Mouse (Mus musculus) lung, embryonic 14.5 days (tissue): Measurements from ENCODE around the gene Sbk2. TPM values are rescaled to one million over a fixed set of nuclear protein-coding genes. Genes with fewer than 3 reads are reported as not detected.

Experiments
- ATAC-seq: fragments of 200-750 bp; cut with Nextera tagmentation; 2 replicates; pipeline ENCODE4 v1.8.0; 2017; ENCODE audit warnings: mild to moderate bottlenecking, moderate TSS enrichment, moderate library complexity; ENCODE audit not compliant: insufficient read depth
- DNase-seq: peaks from one replicate; pipeline ENCODE4 v3.0.0-alpha.2; 2015
- H3K27ac ChIP-seq: fragments of 300-500 bp; sonication (generic); 2 replicates; pipeline ENCODE4 v1.5.1; 2014; ENCODE audit warnings: low read depth, mild to moderate bottlenecking, moderate library complexity
- H3K27me3 ChIP-seq: fragments of 300-500 bp; sonication (generic); 2 replicates; pipeline ENCODE4 v1.6.1; 2014; ENCODE audit warnings: low read length, control low read depth; ENCODE audit not compliant: insufficient read depth
- H3K36me3 ChIP-seq: fragments of 300-500 bp; sonication (generic); 2 replicates; pipeline ENCODE4 v1.6.1; 2014; ENCODE audit warnings: control low read depth; ENCODE audit not compliant: insufficient read depth
- H3K4me1 ChIP-seq: fragments of 300-500 bp; sonication (generic); 2 replicates; pipeline ENCODE4 v1.6.1; 2014; ENCODE audit warnings: antibody characterized with exemption, control low read depth; ENCODE audit not compliant: insufficient read depth
- H3K4me2 ChIP-seq: fragments of 300-500 bp; sonication (generic); 2 replicates; pipeline ENCODE4 v1.6.1; 2014; ENCODE audit warnings: mild to moderate bottlenecking
- H3K4me3 ChIP-seq: fragments of 300-500 bp; sonication (generic); 2 replicates; pipeline ENCODE4 v1.5.1; 2014; ENCODE audit warnings: low read depth, low read length
- H3K9ac ChIP-seq: fragments of 300-500 bp; sonication (generic); 2 replicates; pipeline ENCODE4 v1.6.1; 2014
- H3K9me3 ChIP-seq: fragments of 300-500 bp; sonication (generic); 2 replicates; pipeline ENCODE4 v1.6.1; 2016; ENCODE audit warnings: low read depth, low read length, control low read depth
- CTCF ChIP-seq: IDR thresholded peaks from 2 replicates; pipeline ENCODE4 v1.5.1; 2016; ENCODE audit warnings: antibody characterized with exemption, low read depth
- WGBS: fragments of 180-500 bp; shearing (Covaris S2); extraction: QIAGEN DNeasy Blood & Tissue Kit; methylation state at CpG from one replicate; pipeline ENCODE4 v1.1.7; 2014; 5-methylcytosine and 5-hydroxymethylcytosine counted together
- polyA plus RNA-seq: library from polyadenylated mRNA; unstranded; fragments of >200 nt; fragmentation: Nextera tagmentation; extraction: Ambion mirVana; gene quantifications from 2 replicates; pipeline ENCODE4 v1.2.1, GENCODE M21; 2014

Gene Sbk2
- polyA plus RNA-seq, 1 experiment from 2014 or later, result 0.13 TPM

DNA sequence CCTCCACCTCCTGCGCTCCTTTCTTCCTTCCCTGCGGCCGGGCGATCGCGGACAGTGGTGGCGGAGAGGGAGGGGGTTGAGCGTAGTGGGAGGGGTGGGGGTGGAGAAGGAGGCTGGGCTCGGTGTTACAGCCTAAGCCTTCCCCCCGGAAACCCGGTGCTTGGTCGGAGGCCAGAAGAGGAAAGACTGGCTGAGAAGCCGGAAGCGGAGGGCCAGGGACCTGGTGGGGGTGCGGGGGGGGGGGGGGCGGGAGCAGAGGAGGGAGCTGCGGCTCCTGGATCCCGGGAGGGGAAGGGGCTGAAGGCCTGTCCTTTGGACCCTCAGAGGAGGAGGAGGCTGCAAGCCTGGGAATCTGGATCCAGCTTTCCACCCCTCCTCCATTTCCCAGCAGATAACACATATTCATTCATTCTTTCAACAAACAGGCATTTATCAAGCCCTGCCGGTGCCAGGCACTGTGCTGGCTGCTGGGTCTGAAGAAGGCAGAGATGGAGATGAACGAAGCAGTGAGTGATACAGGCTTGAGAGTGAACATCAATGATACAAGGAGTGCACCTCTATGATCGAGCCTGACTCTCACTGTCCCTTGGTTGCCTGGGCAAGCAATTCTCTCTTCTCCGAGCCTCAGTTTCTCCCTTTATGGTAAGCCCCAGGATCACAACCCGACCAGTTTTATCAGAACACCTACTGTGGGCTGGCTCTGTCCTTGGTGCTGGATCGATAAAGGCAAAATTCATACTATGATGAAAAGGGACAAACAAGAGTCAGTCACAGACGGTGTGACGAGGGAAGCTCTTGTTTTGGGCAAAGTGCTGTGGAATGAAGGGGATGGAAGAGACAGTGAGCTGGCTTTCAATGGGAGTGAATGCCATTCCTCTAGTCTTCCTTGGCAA lies 32.0 kb upstream of the Sbk2 start, which contains the start of gene Zfp579:
Zfp579 (minus strand) TSS at position 156 of the 893 bp plus-strand sequence.
- 5% methylated on average over 15 of the region's 26 CpGs for WGBS
- peak; percentile 89 for ATAC-seq
- peak within 1 kb of the TSS; percentile 85 for H3K9ac ChIP-seq

DNA sequence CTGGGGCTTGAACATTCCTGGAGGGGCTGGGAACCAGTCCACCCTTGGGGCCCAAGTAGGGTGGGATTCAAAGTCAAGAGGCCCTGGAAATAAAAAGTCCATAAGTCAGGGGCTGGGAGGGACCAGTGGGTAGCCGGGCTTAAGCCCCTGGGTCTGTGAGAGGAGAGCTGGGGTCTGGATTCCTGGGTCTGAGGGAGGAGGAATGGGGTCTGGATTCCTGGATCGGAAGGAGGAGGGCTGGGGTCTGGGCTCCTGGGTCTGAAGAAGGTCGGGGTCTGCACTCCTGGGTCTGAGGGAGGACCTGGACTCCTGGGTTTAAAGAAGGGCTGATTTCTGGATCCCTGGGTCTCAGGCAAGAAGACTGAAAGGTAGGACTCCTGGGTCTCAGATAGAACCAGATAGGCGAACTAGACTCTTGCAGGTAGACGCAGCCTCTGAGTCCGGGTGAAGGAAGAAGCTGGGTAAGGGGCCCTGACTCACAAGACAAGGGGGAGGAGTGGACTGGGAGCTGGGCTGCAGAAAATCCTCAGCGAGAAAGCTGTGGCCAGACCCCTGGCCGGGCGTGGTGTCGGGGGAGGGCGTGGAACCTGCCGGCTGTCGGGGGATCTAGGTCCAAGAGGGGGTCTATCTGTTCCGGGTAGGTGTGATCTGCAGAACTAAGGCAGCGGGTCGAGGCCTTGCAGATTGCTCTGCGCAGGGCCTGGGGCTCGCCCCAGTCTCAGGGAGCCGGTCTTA lies 31.2 kb upstream of the Sbk2 start:
- H3K27me3 ChIP-seq, result 0 out of 2 replicates have a peak, but pooled peaks cover 3% of the 10 kb centered on the region
- H3K27ac ChIP-seq, result peak overlapping the region; percentile 74; the same call in 1 of the 2 replicates
- H3K4me1 ChIP-seq, result peaks cover 9% of the 10 kb centered on the region; the same call in 1 of the 2 replicates
- no peak for TF ChIP-seq CTCF
- H3K4me2 ChIP-seq, result peak overlapping the region; percentile 66
- peaks cover 24% of the 10 kb centered on the region for H3K36me3 ChIP-seq
- H3K4me3 ChIP-seq, result peak overlapping the region; percentile 67
- peak overlapping the region; percentile 85 for H3K9ac ChIP-seq
- DNase-seq (no peak), ATAC-seq (peak; percentile 13; the same call in 1 of the 2 replicates)
- WGBS, result 7% methylated on average over 19 of the region's 19 CpGs
- peaks cover 6% of the 10 kb centered on the region; the same call in 1 of the 2 replicates for H3K9me3 ChIP-seq

More for the DNA sequence above, 32.0 kb upstream of the Sbk2 start, which contains the start of gene Zfp579:
- H3K9me3 ChIP-seq, result peaks cover 6% of the 10 kb centered on the region; the same call in 1 of the 2 replicates
- DNase-seq, result peak; percentile 95
- H3K4me1 ChIP-seq, result peaks cover 9% of the 10 kb centered on the region; the same call in 1 of the 2 replicates
- TF ChIP-seq CTCF, result no peak
- H3K27ac ChIP-seq, result peak within 1 kb of the TSS; percentile 74
- H3K36me3 ChIP-seq, result peaks cover 24% of the 10 kb centered on the region
- H3K4me2 ChIP-seq, result peak within 1 kb of the TSS; percentile 66
- H3K27me3 ChIP-seq, result 0 out of 2 replicates have a peak, but pooled peaks cover 3% of the 10 kb centered on the region
- peak within 1 kb of the TSS; percentile 67 for H3K4me3 ChIP-seq

DNA sequence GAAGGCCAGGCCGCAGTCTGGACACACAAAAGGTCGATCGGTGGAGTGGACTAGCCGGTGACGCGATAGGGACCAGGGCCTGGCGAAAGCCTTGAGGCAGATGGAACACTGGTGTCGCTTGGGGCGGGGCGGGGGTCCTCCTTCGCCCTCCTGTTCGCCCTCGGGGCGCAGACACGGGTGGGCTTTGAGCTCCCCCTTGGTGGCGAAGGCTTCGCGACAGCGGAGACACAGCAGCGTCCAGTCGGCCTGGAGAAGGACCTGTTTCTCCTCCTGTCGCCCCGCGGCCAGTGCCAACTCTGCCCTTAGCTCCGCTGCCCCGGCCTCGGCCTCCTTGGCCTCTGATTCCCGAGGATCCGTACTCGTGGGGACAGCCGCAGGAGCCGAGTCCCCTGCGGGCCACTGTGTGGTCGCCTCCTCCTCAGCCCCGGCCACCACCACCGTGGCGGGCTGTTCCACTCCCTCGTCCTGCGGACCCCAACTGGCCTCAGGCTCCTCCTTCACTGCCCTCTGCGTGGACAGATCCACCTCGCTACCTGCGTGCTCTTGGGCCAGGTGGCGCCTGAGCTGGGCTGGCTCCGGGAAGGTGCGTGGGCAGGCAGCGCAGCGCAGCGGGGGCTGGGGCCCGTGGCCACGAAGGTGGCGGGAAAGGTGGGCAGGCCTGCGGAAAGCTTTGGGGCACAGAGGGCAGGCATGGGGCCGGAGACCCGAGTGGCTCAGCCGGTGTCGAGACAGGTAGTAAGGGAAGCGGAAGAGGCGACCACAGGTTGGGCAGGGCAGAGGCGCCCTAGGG lies 30.0 kb upstream of the Sbk2 start:
- H3K9ac ChIP-seq, result no peak overlapping the region
- H3K36me3 ChIP-seq, result peaks cover 24% of the 10 kb centered on the region
- ATAC-seq (no peak), DNase-seq (no peak)
- WGBS, result 53% methylated on average over 59 of the region's 59 CpGs
- peak overlapping the region; percentile 66; the same call in 1 of the 2 replicates for H3K4me2 ChIP-seq
- TF ChIP-seq CTCF, result no peak
- H3K4me1 ChIP-seq, result peaks cover 9% of the 10 kb centered on the region; the same call in 1 of the 2 replicates
- H3K9me3 ChIP-seq, result peaks cover 6% of the 10 kb centered on the region; the same call in 1 of the 2 replicates
- 0 out of 2 replicates have a peak, but pooled peaks cover 3% of the 10 kb centered on the region for H3K27me3 ChIP-seq
- peak overlapping the region; percentile 67 for H3K4me3 ChIP-seq
- no peak overlapping the region for H3K27ac ChIP-seq

DNA sequence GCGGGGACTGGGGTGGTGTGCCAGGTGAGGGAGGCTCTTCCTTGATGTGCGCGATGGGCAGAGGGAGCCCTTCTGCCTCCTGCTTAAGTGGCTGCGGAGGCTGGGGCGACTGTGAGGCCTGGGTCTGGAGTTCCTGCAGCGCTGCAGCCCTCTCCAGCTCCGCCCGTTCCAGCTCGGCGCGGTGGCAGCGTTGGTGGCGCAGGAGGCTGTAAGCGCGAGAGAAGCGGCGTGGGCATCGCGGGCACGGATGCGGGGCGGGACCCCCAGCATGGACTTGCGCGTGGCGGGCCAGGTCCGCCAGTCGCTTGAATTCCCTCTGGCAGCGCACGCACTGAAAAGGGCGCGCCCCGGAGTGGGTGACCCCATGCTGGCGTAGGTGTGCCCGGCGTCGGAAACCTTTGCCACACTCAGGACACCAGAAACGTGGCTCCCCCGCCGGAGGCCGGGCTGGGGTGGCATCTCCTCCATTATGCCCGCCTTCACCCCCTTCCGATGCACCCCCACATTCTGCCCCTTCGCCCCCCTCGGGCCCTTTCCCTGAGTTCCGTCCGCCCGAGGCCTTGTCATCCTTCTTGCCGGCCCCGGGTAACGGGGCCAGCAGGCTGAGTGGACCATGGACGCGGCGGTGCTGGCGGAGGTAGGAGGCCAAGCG lies 29.3 kb upstream of the Sbk2 start:
- Histone ChIP-seq H3K9ac (no peak overlapping the region), H3K4me2 (peak overlapping the region; percentile 8; the same call in 1 of the 2 replicates), H3K9me3 (peaks cover 6% of the 10 kb centered on the region; the same call in 1 of the 2 replicates), H3K36me3 (peaks cover 24% of the 10 kb centered on the region), H3K27me3 (0 out of 2 replicates have a peak, but pooled peaks cover 3% of the 10 kb centered on the region), H3K4me1 (peaks cover 9% of the 10 kb centered on the region; the same call in 1 of the 2 replicates), H3K27ac (no peak overlapping the region), H3K4me3 (0 out of 2 replicates have a peak overlapping the region, but pooled peaks have one; percentile 4)
- ATAC-seq (no peak), DNase-seq (no peak)
- TF ChIP-seq CTCF, result no peak
- 46% methylated on average over 55 of the region's 55 CpGs for WGBS

DNA sequence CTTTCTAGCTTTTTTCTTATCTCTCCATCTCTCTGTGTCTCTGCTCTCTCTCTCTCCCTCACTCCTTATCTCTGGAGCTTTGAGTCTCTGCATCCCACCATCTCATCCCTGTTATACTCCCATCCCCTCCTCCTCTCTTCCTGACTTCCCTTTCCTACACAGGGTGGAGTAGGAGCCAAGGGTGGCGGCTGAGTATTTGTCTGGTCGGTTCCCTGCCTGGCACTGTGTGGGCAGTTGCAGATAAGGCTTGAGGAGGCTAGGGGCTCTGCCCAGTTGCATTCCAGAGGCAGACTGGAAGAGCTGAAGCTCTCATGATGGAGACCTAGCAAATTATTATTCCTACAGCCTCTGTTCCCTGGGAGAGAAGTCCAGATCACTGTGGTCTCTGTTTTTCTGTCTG lies 24.0 kb upstream of the Sbk2 start:
- Histone ChIP-seq H3K27me3 (no peaks in the 10 kb centered on the region), H3K4me2 (no peak overlapping the region), H3K9me3 (no peaks in the 10 kb centered on the region; the same call in 1 of the 2 replicates), H3K27ac (no peak overlapping the region), H3K36me3 (peaks cover 16% of the 10 kb centered on the region), H3K4me3 (no peak overlapping the region), H3K4me1 (no peaks in the 10 kb centered on the region), H3K9ac (no peak overlapping the region)
- DNase-seq (no peak), ATAC-seq (no peak)
- WGBS, result 39% methylated on average over 2 of the region's 2 CpGs
- TF ChIP-seq CTCF, result no peak

DNA sequence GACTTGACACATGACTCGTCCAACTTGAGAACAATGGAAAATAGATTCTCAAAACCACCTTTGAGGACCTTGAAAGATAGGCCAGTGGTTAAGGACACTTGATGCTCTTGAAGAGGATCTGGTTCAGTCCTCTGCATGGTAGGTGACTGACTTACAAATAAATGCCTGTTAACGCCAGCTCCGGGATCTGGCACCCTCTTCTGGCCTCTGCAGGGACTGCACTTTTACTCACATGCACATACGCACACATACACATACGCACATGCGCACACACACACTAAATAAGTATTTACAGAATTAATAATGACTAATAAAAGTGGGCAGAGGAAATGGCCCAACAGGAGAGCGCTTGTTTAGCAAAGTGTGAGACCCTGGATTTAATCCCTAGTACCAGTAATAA lies 12.6 kb upstream of the Sbk2 start:
- peak; percentile 30 for TF ChIP-seq CTCF
- H3K9me3 ChIP-seq, result no peaks in the 10 kb centered on the region

More for the DNA sequence above, 12.6 kb upstream of the Sbk2 start:
- Histone ChIP-seq H3K36me3 (no peaks in the 10 kb centered on the region), H3K4me3 (no peak overlapping the region), H3K27ac (no peak overlapping the region), H3K9ac (no peak overlapping the region), H3K27me3 (no peaks in the 10 kb centered on the region), H3K4me2 (no peak overlapping the region), H3K4me1 (no peaks in the 10 kb centered on the region)
- ATAC-seq (no peak), DNase-seq (no peak)
- WGBS, result 84% methylated on average over 7 of the region's 7 CpGs
